Mouse (Mus musculus) retina, postnatal 1 day (tissue): ENCODE results near the gene Zfp384.

Experiments used
- DNase-seq: peaks from one replicate; pipeline ENCODE4 v3.0.0-alpha.2; 2012

Gene Zfp384

DNA sequence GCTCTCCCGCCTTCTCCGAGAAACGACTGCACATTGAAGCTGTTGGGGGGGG, at the start of gene Zfp384:
TSS of gene Zfp384 (plus strand) at position 17 of the 52 bp plus-strand sequence.
- no peak for DNase-seq

- no peak for DNase-seq
Measured at GRCm38 (mm10) chr6:124959960-124960359, 49.0 kb upstream of the Zfp384 start.

DNA sequence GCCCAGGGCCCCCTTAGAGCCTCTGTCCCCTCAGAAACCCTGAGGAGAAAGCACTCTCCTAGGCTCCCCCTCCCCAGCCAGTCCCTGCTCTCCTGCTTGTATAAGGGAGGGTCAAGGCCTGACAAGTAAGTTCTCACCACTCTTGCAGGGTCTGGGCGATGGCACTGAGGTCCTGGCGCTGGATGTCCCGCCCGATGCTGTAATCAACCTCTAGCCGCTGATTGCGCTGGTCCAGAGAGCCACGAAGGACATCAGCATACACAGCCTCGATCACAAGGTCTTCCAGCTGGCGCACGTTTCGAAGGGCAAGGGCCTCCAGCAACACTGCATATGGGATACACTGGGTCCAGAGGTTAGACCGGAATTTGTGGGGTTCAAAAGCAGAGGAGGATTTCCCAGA, 47.9 kb upstream of the Zfp384 start:
- no peak for DNase-seq

DNA sequence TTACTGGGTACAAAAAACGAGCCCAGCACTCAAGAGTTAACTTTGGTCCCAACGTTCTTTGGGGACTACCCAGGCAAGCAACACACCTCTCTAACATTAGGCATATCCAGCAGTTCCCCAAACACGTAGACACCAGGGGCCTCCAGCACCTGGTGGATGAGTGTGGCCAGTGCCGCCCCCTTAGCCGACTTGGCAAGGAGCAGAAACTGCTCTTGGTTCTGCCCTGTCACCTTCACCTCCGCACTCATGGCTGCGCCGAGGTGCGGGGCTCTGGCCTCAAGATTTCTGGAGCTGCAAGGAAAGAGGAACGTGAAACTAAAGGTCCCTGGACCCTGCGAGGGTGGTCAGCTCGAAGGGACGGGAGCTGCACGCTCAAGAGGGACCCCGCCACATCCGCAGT, 44.3 kb upstream of the Zfp384 start:
- DNase-seq, result no peak

DNA sequence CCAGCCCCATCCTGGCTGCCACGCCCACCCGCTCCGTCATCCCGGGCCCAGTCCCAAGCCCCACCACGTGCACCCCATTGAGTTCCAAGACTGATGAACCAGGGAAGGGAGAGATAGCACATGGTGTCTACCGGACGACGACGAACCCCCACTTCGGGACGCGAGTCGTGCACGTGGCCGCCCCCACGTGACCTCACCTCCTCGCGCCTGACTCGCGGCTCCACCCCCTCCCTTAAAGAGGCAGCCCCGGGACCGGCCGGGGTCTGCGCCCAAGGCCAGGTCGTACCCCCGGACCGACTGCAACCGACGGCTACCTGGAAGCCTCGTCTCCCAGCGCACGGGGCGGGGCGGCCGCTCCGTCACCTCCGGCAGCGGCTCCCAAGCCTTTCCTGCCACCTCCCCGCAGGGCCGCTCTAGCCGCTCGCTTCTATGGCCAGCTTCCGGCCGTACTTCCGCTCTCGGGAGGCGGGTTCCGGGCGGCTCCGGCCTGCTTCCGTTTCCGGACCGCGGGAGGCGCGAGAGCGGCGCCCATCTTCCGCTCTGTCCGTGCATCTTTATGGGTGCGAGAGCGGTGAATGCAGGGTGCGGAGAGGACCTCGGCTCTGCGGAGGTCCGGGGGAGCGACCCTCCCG, 43.7 kb upstream of the Zfp384 start, which contains the start of gene Cops7a:
TSS of gene Cops7a (minus strand) at position 451 of the 632 bp plus-strand sequence.
- peak; percentile 98 for DNase-seq

- DNase-seq, result no peak
Measured at GRCm38 (mm10) chr6:124965747-124966146, 43.2 kb upstream of the Zfp384 start.

- DNase-seq, result peak; percentile 23
Measured at GRCm38 (mm10) chr6:124966466-124967118, 42.4 kb upstream of the Zfp384 start.

GRCm38 (mm10) chr6:124967766-124968165, 41.2 kb upstream of the Zfp384 start:
- DNase-seq, result peak; percentile 68

GRCm38 (mm10) chr6:124992241-124992640, 16.7 kb upstream of the Zfp384 start:
- no peak for DNase-seq

DNA sequence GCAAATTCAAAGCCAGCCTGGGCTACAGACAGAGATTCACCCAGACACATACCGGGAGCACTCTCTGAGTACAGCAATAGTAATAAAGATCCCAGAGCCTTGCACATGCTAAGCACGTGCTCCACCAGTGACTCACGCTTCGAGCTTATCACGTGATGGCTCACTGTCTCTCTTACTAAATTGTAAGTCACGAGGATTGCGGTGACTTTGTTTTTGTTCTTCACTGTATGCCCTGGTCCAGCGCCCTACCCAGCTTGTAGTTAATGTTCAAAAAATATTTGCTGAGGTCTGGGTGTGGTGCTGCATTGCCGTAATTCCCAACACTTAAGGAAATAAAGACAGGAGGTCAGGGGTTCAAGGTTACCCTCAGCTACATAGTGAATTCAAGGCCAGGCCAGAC, 15.6 kb upstream of the Zfp384 start:
- no peak for DNase-seq

DNA sequence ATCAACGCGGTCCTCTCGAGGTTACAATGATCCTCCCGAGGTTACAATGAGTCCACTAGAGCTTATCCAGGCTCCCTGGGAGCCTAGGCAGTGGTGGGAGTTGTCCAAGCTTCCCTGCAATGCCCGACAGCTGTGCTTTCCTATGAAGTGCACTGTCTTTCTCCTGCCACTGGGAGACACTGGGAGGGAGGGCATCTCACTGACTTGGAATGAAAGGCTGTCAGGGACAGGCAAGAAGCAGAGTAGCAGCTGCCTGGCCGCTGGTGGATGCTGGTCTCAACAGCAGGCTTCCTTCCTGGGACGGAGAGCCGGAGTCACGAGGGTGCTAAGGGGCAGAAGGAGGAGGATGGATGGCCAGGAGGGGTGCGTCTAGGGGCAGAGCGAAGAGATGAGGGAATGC, 15.1 kb upstream of the Zfp384 start:
- peak; percentile 80 for DNase-seq

GRCm38 (mm10) chr6:124995246-124995645, 13.7 kb upstream of the Zfp384 start:
- DNase-seq, result no peak

DNA sequence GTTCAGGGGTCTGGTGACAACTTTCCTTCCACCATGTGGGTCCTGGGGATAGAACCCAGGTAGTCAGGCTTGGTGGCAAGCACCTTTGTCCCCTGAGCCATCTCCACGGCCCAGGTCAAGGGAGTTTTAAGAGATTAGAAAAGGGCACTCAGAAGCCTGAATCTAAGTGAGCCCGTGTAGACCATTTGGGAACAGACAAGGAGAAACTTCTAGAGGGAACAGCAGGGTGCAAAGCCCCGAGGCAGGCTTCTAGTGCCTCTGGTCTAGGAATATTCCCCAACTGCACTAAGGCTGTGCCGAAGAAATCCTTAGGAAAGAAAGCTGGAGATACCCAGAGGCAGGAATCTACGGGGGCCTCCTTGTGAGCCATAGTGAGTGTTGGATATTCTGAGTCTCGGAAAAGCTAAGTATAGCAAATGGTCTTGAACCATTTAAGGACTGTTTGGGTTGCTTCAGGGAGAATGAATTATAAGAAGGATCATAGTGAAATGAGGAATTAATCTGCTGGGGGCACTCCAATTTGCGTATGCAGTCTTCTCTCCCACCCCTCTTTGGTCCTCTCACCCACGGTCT, 13.0 kb upstream of the Zfp384 start:
- DNase-seq, result no peak

DNA sequence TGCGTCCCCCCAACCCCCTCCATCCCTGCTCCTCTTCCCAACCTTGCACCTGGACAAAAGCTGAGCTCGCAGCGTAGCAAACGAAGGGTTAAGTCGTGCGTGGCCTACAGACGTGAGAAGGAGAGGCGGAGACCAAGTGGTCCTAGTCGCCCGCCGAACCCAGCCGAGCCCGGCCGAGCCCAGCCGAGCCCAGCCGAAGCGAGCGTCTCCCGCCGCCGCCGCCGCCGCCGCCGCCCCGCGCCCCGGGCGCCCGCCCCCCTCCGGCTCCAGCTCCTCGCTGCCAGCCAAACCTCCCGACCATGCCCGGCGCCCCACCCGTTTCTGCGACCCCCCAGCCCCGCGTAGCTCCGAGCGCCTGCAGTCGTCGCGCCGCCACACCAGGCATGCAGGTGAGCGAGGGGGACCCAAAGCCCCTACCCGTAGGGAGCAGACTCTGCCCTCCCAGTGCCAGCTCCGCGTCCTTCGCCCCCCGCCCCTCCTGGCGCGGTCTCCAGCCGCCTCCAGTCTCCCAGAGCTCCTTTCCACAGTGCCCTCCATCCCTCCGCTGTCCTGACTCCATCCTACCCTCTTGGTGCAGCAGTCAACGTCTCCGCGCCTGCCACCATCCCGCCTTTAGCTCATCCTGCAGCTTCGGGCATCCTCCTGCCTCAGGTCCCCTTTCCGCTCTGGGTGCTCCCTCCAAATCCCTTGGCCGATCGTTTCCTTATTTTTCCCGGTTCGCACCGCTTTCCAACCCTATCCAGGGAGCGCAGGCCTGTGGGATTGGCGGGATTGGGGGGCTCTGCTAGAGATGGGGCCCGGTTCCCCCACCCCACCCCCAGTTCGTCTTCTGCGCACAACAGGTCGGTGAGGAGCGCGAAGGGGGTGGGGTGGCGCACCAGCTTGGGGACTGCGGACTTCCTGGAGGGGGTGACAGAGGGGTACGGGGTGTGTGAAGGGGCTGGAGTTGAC, 12.1 kb upstream of the Zfp384 start, which contains the start of gene Pianp:
TSS of gene Pianp (plus strand) at position 144 of the 951 bp plus-strand sequence.
- DNase-seq, result peak; percentile 81

DNA sequence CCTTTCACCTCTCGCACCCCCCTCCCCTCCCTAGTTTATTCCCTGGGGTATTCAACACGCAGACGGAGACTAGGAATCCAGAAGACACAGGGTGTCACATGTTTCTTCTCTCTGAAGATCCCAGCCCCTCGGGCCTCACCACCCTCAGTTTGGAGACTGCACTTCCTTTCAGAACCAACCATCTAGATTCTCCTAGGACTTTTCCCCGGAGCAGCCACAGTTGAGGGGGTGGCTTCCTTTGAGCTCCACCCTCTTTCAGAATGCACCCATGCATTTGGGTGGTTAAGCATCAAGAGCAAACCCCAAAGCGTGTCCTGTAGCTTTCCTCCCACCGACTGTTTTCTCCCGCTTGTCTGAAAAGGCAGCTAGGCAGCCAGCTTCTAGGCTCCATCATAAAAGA, 10.9 kb upstream of the Zfp384 start:
- peak; percentile 23 for DNase-seq

DNA sequence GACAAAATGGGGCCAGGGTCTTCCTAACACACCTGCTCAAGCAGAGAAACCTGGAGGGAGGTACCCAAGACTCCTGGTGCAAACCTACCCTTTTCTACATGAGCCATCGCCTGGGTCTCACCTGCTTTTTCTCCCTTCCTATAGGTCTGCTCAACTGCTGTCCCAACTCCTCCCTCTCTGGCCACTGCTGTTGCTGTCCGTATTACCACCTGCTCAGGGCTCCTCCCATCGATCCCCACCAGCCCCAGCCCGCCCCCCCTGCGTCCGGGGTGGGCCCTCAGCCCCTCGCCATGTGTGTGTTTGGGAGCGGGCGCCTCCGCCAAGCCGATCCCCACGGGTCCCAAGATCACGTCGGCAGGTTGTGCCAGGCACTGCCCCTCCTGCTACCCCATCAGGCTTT, 9.9 kb upstream of the Zfp384 start:
- no peak for DNase-seq

GRCm38 (mm10) chr6:124999546-124999945, 9.4 kb upstream of the Zfp384 start:
- DNase-seq, result no peak

DNA sequence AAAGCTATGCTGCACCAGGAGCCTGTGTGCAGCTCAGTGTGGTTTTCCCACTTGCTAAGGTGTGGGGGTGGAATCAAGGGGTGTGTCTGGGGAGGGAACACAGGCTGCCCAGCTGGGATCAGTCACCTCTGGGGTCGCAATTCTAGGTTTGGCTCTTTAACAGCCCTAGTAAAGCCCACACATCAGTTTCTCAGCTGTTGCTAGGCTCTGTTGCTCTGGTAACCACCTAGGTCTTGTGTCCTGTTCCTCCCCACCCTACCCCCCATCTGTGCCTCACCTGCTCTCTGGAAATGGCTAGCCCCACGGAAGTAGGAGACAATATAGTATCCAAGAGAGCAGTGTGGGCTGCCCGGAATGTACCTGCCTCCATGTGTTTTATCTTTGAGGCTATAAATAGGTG, 5.2 kb upstream of the Zfp384 start:
- no peak for DNase-seq

- DNase-seq, result peak; percentile 24
Measured at GRCm38 (mm10) chr6:125005086-125005485, 3.9 kb upstream of the Zfp384 start.

DNA sequence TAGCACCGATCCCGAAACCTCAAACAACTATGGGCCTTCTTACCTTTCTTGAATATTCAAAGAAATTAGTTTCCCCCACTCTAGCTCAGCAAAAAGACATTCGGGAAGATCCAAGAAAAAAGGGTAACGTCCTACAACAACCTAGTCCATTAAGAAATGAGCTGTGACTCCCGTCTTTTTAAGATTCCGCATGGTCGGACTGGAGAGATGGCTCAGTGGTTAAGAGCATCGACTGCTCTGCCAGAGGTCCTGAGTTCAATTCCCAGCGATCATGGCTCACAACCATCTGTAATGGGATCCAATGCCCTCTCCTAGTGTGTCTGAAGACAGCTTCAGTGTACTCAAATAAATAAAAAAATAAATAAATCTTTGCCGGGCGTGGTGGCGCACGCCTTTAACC, 885 bp upstream of the Zfp384 start:
- no peak for DNase-seq

DNA sequence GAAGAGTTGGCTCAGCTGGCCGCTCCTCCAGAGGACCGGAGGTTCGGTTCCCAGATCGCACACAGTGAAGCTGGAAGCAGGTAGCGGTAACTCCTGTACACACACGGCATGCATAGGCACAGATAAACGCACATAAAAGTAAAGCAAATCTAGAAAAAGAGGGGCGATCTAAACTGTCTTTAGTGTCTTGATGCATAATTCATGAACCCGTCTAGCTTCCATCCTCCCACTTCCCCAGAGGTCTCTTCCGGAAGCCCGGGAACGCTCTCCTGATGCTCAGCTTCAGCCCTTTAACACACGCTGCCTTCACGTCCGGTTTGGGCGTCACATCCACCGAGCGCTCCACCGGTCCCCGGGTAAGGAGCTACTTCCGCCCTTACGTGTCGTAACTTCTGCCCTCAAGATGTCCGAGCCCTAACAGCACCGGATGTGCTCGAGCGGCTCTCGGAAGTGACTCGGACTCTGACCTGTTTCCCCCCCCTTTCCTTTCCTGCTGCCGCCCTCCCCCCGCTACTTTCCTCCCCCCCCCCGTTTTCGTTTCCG, 288 bp upstream of the Zfp384 start:
- DNase-seq, result peak; percentile 99

GRCm38 (mm10) chr6:125009181-125010073, 482 bp downstream of the Zfp384 start:
- peak; percentile 93 for DNase-seq
